Mouse (Mus musculus) large intestine, adult 2 months (tissue): Measurements from ENCODE around the gene Nploc4. TPM values are rescaled to one million over a fixed set of nuclear protein-coding genes. Genes with fewer than 3 reads are reported as not detected.
"Not testable (repeated sequence)": the region's sequence is repeated elsewhere in the genome, so short reads cannot be mapped to it uniquely, and the experiment has no call there.

Experiments used
- DNase-seq: peaks from one replicate; pipeline ENCODE4 v3.0.0-alpha.2; 2012; ENCODE audit warnings: low read depth, low spot score
- WGBS: fragments of 180-500 bp; shearing (Covaris S2); methylation state at CpG from one replicate; pipeline ENCODE4 v1.1.7; 2018; 5-methylcytosine and 5-hydroxymethylcytosine counted together
- polyA plus RNA-seq: library from polyadenylated mRNA; depleted of rRNA; stranded (reverse); fragments of >200 nt; gene quantifications from 2 replicates; pipeline ENCODE4 v1.2.3, GENCODE M21; 2012

Gene Nploc4
- polyA plus RNA-seq, 1 experiment = 42.4 TPM

GRCm38 (mm10) chr11:120445475-120445874, 8.0 kb upstream of the Nploc4 start:
- 66% methylated on average over 3 of the region's 3 CpGs for WGBS
- DNase-seq = no peak

GRCm38 (mm10) chr11:120444106-120444505, 6.6 kb upstream of the Nploc4 start:
- 76% methylated on average over 6 of the region's 6 CpGs for WGBS
- DNase-seq = no peak

GRCm38 (mm10) chr11:120442765-120443280, 5.3 kb upstream of the Nploc4 start:
- WGBS = 88% methylated on average over 3 of the region's 3 CpGs
- no peak for DNase-seq

- WGBS = 94% methylated on average over 3 of the region's 3 CpGs
- no peak for DNase-seq
Measured at GRCm38 (mm10) chr11:120442344-120442743, 4.8 kb upstream of the Nploc4 start, which contains the start of gene Tspan10. Tspan10 (plus strand) TSS chr11:120442644.

- 20% methylated on average over 12 of the region's 12 CpGs for WGBS
- no peak for DNase-seq
Measured at GRCm38 (mm10) chr11:120437857-120438385, 413 bp upstream of the Nploc4 start.

- no peak for DNase-seq
- whole genome bisulfite sequencing = 85% methylated on average over 3 of the region's 3 CpGs
Measured at GRCm38 (mm10) chr11:120426727-120427126, 10.8 kb downstream of the Nploc4 start.

- WGBS = 55% methylated on average over 9 of the region's 9 CpGs
- DNase-seq = peak; percentile 35
Measured at GRCm38 (mm10) chr11:120423569-120424295, 13.8 kb downstream of the Nploc4 start.

- no peak for DNase-seq
- WGBS = 49% methylated on average over 13 of the region's 13 CpGs
Measured at GRCm38 (mm10) chr11:120422651-120423568, 14.6 kb downstream of the Nploc4 start.

GRCm38 (mm10) chr11:120418592-120418991, 18.9 kb downstream of the Nploc4 start:
- DNase-seq = no peak
- WGBS = 100% methylated on average over 1 of the region's 1 CpGs

- no peak for DNase-seq
- 88% methylated on average over 7 of the region's 7 CpGs for WGBS
Measured at GRCm38 (mm10) chr11:120417852-120418251, 19.7 kb downstream of the Nploc4 start.

- not testable (repeated sequence) for DNase-seq
- WGBS = 95% methylated on average over 8 of the region's 10 CpGs
Measured at GRCm38 (mm10) chr11:120413621-120414020, 23.9 kb downstream of the Nploc4 start.

GRCm38 (mm10) chr11:120406445-120406844, 31.1 kb downstream of the Nploc4 start:
- WGBS = 67% methylated on average over 1 of the region's 1 CpGs
- no peak for DNase-seq

- WGBS = 95% methylated on average over 3 of the region's 3 CpGs
- no peak for DNase-seq
Measured at GRCm38 (mm10) chr11:120405867-120406266, 31.6 kb downstream of the Nploc4 start.

- WGBS = 95% methylated on average over 1 of the region's 1 CpGs
- DNase-seq = no peak
Measured at GRCm38 (mm10) chr11:120404814-120405213, 32.7 kb downstream of the Nploc4 start.

- DNase-seq = no peak
- WGBS = 93% methylated on average over 2 of the region's 2 CpGs
Measured at GRCm38 (mm10) chr11:120399319-120399718, 38.2 kb downstream of the Nploc4 start.

GRCm38 (mm10) chr11:120397602-120398001, 39.9 kb downstream of the Nploc4 start:
- WGBS = 78% methylated on average over 2 of the region's 2 CpGs
- DNase-seq = no peak

- WGBS = 74% methylated on average over 4 of the region's 4 CpGs
- no peak for DNase-seq
Measured at GRCm38 (mm10) chr11:120395661-120396060, 41.8 kb downstream of the Nploc4 start.

- WGBS = 85% methylated on average over 9 of the region's 9 CpGs
- no peak for DNase-seq
Measured at GRCm38 (mm10) chr11:120388580-120388979, 48.9 kb downstream of the Nploc4 start.

GRCm38 (mm10) chr11:120387157-120387556, 50.4 kb downstream of the Nploc4 start:
- WGBS = 49% methylated on average over 2 of the region's 2 CpGs
- no peak for DNase-seq

GRCm38 (mm10) chr11:120386632-120387031, 50.9 kb downstream of the Nploc4 start:
- 95% methylated on average over 6 of the region's 6 CpGs for WGBS
- DNase-seq = no peak
